Mouse (Mus musculus) left cerebral cortex, adult 9 months (tissue): ENCODE data around the gene Pmf1.
"Not testable (repeated sequence)": the region's sequence is repeated elsewhere in the genome, so short reads cannot be mapped to it uniquely, and the experiment has no call there.

Experiments
- DNase-seq, 2 experiments: peaks; one replicate each; pipeline ENCODE4 v3.0.0; 2022; ENCODE audit warnings: low spot score in 2 of 2

Gene Pmf1

DNA sequence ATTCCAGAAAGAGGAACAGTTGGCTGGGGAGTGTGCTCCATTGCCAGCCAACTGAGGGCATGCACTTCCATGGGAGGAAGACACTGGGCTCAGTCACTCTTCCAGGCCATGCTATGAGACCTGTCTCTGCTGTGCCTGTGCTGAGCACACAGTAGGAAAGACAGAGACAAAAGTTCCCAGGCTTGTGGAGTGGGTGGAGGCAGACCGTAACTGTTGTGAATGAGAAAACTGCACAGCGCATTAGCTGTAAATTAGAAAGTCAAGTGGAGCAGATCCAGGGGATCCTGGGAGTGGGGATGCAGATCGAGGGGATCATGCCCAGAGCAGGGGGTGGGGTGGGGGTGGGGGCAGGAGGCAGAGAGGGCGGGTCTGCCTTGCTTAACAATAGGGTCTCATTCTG lies 29.5 kb upstream of the Pmf1 start:
- DNase-seq = no peak

DNA sequence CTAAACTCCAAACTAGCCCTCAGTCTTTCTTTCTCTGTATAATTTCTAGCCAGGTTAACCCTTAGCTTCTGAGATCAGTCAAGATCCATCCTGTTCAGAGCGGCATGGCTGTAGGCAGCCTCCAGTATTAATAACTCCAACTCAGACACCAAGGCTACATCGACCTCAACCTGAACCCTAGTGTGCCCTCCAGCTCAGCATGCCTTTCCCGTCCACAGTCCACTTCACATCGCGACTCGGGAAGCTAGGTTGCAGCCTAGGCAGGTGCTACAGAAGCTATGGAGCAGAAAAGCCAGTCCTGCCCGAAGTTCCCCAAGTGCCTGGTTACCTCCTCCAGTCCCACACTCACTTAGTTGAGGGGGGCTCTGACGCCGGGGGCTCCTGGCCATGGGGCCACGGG lies 27.3 kb upstream of the Pmf1 start:
- DNase-seq = no peak

DNA sequence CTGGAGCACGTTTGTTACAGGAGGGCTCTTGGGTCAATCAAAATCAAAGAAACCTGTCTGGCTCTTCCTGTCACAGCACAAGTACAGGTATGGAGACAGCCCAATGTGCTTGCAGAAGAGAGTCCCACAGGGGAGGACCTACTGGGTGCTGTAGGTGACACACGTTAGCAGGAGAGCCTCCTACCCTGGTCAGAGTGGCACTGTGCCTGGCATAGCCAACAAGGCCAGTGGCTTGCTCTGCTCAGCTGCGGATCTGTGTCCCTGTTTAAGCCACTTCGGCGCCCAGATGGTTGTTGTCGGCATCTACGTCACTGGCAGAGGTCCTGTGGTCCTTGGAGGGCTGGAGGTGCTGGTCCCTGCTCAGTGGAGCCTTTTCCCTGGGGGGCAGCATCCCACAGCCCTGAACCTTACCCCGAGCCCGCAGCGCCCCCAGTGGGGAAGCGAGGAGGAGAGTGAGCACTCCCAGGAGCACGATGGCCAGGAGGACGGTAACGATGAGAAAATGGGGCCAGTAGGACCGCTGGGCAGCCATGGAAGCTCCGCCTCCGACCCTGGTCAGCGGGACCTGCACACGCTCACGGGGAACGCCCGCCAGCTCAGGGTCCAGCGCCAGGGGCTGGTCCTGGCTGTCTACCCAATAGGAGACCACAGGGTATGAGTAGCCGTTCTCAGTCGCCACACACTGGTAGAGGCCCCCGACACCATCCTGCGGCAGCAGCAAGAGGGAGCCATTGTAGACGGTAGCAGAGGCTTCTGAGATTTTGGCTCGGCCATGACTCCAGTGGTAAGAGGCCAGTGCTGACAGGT lies 26.5 kb upstream of the Pmf1 start:
- DNase-seq = peak in 1 of 2 experiments; percentile 55

DNA sequence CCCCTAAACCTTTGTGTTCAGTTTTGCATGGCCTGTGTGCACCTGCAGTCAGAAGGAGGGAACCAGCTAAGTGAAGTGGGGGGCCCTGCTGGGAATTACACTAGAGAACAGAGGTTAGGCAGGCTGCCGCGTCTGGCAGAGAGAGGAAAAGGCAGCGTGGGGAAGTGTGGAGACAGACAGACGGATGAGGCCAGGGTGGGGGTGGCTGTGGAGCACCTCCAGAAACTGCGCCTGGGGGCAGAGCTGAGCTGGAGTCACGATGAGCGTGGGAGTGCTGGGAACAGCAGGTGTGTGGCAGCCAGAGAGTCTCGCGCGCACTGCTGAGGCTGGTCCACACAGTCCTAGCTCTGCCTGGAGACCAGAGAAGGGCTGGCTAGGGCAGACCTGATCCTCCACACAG lies 25.4 kb upstream of the Pmf1 start:
- DNase-seq = peak; percentile 73 to 88

DNA sequence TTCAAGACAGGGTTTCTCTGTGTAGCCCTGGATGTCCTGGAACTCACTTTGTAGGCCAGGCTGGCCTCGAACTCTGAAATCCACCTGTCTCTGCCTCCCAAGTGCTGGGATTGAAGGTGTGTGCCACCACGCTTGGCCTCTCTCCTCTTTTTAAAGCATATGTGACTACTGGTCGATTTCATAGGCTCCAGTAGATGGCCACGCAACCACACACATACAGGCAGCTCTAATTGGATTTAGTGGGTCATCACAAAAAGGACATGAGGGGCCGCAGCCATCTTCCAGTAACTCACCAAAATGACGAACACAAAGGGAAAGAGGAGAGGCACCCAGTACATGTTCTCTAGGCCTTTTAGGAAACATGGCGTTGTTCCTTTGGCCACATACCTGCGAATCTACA lies 18.5 kb upstream of the Pmf1 start:
- not testable (repeated sequence) for DNase-seq

DNA sequence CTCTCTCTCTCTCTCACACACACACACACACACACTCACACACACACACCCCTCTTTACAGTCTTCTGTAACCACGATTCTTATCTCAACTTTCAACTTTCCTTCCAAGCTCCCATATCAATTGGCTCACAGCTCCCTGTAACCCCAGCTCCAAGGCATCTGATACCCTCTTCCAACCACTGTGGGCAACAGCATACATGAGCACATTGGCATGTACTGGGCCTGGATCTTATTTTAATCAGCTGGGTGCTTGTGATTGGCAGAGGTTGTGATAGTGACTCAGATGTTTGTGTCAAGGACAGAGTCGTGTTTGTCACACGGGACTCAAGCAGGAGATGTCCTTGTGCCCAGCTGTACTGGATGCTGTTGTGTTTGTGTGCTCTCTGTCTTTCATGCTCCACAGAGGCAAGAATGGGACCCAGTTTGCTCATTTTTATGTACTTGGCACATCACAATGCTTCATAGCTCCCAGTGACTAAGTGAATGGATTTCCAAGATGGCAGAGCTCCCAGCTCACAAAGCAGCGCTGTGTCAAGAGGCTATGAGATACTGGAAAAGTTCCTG lies 17.3 kb upstream of the Pmf1 start:
- no peak for DNase-seq

DNA sequence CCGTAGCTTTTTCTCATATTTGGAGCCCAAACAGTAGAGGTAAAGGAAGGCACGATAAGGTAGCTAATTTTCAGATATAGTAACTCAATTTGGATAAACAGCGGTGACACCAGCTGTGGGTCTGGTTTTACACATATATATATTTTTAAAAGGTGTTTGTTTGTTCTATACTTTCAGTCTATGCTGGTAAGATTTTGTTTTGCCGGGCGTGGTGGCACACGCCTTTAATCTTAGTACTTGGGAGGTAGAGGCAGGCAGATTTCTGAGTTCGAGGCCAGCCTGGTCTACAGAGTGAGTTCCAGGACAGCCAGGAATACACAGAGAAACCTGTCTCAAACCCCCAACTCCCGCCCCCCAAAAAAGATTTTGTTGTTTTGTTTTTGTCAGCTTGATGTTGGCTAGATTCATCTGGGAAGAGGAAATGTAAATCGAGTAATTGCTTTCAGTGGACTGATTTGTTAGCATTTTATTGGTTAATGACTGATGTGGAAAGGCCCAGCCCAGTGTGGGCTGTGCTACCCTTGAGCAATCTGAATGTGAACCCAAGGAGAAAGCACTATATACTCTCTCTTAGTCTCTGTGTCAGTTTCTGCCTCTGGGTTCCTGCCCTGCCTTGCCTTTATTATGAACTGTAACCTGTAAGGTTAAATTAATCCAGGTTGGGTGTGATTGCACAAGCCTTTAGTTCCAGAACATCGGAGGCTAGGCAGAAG lies 15.7 kb upstream of the Pmf1 start:
- DNase-seq = no peak

DNA sequence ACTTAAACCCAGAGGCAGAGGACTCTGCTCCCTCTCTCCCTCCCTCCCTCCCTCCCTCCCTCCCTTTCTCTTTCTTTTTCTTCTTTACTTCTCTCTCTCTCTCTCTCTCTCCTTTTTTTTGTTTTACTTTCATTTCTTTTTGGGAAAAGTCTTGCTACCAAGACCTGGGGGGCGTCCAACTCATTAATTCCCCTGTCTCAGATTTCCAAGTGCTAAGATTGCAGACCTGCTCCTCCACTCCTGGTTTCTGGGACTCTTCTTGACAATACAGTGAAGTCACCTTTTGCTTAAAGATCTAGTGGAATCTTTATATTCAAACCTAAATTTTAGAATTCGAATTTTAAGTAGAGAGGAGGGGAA lies 15.2 kb upstream of the Pmf1 start:
- no peak for DNase-seq

DNA sequence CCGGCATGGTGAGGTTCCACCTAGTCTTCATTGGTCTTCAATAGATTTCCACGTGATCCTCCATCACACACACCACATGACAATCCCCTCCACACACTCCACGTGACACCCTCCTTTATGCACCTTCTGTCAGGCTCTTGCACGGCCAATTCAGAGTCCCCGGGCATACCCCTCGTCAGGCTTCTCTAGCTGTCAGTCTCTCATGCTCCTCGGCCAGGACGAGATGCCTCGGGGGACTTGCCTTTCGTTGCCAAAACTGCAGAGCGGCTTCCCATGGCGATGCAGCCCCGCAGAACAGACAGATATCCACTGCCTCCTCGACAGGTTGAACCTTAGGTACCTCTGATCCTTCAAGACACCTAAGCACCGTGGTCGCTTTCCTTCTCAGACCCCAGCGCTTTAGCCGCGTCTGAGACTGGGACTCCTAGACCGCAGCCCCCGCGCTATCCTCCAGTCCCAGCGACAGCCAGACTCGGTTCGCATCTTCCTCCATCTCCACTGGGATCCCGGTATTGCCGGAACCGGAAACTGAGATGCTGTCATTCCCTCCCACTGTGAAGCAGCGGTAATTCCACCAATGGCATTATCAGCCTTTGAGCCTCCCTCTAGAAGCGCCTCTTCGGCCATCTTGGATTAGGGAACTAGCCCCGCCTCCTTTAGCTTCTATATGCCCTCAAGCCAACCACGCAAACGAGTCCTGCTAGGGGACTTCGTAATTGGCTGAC lies 14.6 kb upstream of the Pmf1 start, which contains the start of gene Slc25a44:
TSS of gene Slc25a44 (minus strand) at position 535 of the 725 bp plus-strand sequence.
- peak; percentile 94 to 97 for DNase-seq

DNA sequence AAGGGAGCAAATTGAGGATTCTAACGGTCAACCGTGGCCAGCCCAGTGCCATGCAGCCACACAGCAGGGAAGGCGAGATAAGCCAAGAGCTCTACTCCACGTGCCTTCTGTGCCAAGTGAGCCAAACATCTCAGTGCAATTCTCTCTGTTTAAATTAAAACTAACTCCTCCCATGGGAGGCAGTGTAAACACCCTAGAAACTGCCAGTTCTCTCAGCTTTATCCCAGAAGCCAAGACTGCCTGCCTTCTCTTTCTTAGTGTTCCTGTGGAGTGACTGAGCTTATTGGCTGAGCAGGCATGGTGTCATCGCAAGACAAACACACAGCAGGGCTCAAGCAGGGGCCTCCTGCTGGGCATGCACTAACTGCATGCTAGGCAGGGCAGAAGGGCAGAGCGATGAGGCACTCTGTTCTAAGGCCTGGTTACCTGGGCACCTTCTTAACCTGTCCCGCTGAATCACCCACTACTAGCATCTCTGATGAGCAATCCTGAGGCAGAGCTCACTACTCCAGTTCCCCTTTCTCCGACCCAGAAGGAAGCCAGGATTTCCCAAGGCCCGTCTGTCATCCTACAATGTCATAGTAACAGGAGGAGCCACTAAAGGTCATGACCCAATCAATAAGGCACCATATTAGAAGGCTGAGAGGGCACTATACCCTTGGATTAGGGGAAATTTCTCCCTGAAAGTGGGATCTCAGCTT lies 12.0 kb upstream of the Pmf1 start:
- DNase-seq = no peak

DNA sequence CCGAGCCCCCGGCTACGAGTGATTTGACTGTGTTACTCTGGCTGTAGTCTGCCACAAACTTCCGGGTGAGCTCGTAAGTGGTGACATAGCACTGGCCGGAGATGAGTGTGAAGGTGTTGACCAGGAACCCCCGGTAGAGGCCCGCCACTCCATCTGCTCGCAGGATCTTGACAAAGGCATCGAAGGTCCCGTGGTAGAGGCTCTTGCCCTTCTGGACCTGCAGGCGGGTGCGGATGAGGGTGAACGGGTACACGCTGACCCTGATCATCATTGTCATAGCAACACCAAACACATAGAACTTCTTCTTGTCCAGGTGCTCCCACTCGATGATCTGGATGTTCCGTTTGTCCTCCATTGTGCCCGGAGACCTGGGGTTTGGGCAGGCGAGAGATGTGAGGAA lies 10.6 kb upstream of the Pmf1 start:
- DNase-seq = no peak

DNA sequence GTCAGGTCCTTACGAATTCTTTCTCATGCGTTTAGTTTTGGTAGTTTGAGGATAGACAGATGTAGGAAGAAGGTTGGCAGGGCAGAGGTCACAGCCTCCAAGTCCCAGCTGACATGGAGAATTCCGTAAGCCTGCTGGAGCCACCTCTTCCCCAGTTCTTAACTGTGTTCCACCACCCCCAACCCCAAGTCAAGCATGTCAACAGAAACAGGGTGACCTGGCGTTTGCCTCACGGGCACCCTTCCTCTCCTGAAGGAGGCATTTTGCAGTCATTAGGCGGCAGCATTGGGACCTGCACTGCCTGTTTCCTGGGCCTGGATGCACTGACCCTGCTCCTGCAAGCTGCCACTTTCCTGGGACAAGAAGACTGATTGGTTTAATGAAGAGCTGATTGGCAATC lies 7.9 kb upstream of the Pmf1 start:
- DNase-seq = no peak

DNA sequence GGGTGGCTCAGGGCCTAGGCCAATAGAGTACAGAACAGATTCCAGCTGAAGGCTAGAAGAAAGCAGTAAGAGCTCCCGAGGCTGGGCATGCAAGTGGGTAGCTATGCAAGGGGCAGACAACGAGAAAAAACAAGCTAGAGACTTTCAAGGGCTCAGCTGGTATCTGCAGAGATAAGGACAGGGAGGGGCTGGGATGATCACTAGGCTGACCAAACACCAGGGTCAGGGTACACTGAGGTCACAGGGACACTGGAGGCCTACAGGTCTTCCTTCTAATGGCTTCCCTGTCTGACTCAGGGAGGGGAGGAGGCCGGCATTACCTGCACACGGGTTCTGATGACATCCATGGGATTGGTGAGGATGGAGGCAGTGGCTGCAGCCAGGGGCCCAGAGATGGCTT lies 5.5 kb upstream of the Pmf1 start:
- DNase-seq = no peak

DNA sequence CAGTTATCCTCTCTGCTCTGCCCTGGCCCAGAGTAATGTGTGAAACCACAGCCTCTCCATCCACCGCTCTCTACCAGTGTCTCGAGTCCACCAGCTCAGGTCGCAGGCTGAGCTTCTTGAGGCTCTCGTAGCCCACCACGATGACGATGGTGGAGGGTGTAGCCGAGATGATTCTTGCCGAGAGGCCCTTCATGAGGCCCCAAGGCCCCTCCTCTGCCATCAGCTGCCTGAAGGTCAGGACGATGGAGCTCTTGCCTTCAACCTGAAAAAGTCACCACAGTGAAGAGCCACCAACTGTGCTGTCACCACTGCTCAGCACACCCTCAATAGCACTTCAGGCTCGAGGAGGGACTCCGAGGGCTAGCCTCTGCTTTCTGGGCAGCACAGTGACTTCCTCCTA lies 2.5 kb upstream of the Pmf1 start:
- DNase-seq = no peak

DNA sequence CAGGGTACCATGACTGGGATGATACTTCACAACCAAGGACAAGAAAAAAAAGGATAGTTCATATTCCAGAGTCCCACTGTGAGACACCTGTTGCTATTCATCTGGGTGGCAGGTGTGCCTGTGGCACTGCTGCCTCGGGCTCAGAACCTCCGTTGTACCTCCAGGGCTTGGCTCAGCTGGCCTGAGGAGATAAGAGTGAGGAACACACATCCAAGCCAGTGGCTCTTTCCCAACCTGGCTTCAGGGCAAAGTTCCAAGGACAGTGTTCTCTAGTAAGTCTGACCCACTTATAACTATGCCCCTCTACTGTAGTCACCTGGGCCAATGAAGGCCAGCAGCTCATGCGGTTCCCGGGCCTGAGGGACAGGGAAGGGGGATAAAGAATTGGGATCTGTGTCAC lies 1.6 kb upstream of the Pmf1 start:
- DNase-seq = no peak

DNA sequence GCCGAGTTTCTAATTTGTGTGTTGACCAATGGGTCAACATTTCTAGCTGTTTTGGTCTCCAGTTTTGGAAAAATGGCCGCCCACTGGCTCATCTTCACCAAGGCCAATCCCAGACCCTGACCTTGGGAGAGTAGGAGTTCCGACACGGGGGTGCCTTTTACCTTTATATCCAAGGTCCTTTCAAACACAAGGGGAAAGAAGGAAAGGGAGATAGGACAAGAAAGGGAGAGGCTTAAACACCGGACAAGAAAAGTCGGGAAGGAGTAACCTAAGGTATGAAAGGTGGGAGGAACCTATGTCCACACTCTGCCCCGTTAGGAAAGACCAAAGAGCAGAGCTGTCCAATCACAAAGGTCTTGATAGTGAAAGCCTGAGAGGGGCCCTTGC lies 507 bp upstream of the Pmf1 start:
- no peak for DNase-seq

DNA sequence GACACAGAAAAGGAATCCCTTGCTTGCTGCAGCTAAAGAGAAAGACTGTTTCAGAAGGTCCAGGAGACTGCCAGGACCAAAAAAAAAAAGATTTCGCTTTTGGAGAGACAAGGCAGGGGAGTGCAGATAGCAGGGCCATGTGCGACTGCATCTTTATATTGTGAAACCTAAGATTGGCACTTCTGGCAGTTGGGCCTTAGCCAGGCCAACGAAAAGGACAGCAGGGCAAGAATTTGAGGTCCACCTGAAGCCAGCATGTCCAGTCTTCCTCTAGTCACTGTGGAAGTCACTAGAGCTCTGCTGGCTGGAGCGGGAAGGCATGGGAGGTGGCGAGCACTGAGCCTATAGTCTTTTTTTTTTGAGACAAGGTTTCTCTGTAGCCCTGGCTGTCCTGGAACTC lies 1.2 kb downstream of the Pmf1 start:
- no peak for DNase-seq

DNA sequence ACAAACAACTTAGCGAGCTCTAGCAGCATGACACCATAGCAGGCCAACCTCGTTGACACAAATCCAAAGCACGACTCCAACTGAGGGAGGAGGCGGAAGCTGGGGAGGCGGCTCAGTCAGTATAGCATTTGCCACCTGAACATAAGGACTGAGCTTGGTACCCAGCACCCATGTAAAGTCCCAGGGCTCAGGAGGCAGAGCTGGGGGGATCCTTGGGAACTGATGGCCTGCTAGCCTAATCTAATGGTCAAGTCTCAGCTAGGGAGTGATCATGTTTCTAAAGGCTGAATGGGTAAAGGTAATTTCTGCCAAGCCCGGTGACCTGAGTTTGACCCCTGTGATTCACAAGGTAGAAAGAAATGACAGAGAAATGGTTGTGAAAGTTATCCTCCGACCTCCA lies 2.6 kb downstream of the Pmf1 start:
- no peak for DNase-seq

DNA sequence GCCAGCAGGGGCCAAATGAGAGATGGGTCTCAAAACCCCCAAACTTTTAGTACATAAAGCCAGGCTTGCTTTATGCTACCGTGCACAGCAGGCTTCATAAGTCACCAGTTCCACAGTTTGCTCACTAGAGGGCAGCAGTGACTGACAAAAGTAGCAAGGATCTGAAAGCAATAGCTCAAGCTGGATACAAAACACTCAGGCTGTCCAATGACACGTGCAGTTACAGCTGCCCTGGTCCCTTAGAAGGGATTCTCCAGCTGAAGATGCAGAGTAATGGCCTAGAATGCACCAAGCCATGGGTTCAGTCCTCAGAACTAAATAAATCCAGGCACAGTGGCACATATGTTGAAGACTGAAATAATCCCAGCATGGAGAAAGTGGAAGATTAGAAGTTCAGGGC lies 3.0 kb downstream of the Pmf1 start:
- DNase-seq = peak; percentile 49 to 74

DNA sequence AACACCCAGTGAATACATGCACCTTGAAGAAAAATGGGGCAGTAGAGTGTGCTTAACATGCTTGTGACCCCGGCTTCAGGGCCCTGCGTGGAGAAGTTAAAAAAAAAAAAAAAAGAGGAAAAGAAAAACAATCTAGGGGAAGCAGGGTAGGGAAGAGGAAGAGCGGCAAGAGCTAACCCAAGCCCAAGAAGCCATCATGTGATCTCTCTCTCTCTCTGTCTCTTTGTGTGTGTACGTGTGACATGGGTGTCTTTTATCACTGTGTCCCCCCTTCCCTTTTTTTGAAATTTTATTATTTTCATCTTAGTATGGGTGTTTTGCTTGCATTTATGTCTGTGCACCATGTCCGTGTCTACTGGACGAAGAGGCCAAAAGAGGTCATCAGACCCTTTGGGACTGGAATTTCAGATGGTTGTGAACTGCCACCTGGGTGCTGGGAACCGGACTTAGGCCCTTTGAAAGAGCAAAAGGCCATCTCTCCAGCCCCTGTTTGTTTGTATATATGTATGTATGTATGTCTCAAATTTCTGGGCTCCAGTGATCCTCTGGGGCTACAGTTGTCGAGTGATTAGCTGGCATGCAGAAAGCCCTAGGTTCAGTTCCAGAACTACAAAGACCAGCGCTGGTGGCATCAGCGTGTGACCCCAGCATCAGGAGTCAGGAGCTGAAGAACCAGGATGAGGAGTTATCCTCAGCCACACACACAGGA lies 6.5 kb downstream of the Pmf1 start:
- DNase-seq = no peak

DNA sequence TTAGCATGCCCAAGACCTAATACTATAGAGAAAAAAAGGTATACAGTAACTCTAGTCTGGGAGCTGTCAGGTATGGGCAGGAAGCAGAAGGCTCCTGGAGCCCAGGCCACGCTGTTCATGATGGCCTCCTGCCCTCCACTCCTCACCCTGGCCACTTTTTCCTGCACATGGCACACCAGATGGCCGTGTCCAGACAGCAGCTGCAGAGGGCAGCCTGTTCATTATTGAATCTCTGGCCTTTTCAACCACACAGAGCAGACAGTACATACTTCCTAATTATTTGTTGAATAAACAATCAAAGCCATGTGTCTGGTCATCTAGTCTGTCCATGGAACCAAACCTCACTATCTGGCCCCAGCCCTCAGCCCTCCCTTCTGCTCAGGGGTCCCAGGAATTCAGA lies 11.5 kb downstream of the Pmf1 start:
- DNase-seq = no peak
